Mouse (Mus musculus): ENCODE data around the gene Tmem132e. TPM values are rescaled to one million over a fixed set of nuclear protein-coding genes. Genes with fewer than 3 reads are reported as not detected.

Gene Tmem132e
- total and polyA plus RNA-seq, 3 experiments, result not detected

- Histone ChIP-seq H3K27me3 (ENCODE audit: insufficient read depth, low read length) (no peaks in the 10 kb centered on the region), H3K4me3 (ENCODE audit: low read depth, low read length) (no peak overlapping the region), H3K4me1 (ENCODE audit: insufficient read depth, low read depth, low read length) (no peaks in the 10 kb centered on the region), H3K9me3 (replicated peaks) (peaks cover 80% of the 10 kb centered on the region), H3K36me3 (replicated peaks) (no peaks in the 10 kb centered on the region)
- DNase-seq (ENCODE audit: low spot score) (no peak), ATAC-seq (ENCODE audit: extremely low read depth, insufficient number of reproducible peaks, low FRiP score, poor library complexity, severe bottlenecking) (no peak)
- TF ChIP-seq GATA2 (IDR thresholded peaks at IDR 0.05; ENCODE audit: borderline replicate concordance, low read depth, low read length) (no peak), GATA1 (IDR thresholded peaks at IDR 0.05; ENCODE audit: borderline replicate concordance, low read length) (no peak), POLR2AphosphoS5 (IDR thresholded peaks at IDR 0.05; ENCODE audit: insufficient replicate concordance, low read depth, low read length) (no peak), TAL1 (conservative IDR thresholded peaks at IDR 0.05; ENCODE audit: low read depth, low read length) (no peak), CTCF (IDR thresholded peaks at IDR 0.05; ENCODE audit: low read depth, low read length) (no peak)
These were observed 84.5 kb downstream of the Tmem132e start for GRCm38 (mm10) chr11:82473137-82473621.

DNA sequence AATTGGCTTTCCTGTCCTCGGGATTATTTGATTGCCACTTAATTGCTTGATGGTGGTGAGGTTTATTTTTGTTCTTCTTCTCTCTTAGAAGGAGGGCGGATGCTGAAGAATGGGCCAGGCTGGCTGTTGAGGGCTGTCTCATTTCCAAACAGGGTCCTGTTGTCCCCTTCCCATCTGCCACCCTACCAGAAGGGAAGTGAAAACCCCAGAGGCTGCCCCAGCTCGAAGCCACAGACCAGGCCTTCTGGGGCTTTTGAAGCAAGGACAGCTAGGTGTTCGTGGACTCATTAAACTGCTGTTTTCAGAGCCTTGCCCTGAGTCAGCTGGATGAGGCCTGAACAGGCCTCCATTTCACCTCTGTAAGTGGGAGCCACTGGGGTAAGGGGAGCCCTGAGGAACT, 87.4 kb downstream of the Tmem132e start:
- H3K36me3 ChIP-seq (replicated peaks), result no peaks in the 10 kb centered on the region
- no peaks in the 10 kb centered on the region for H3K27me3 ChIP-seq (ENCODE audit: insufficient read depth, low read length)
- no peaks in the 10 kb centered on the region for H3K4me1 ChIP-seq (ENCODE audit: insufficient read depth, low read depth, low read length)
- no peak for ATAC-seq (ENCODE audit: extremely low read depth, insufficient number of reproducible peaks, low FRiP score, poor library complexity, severe bottlenecking)
- H3K9me3 ChIP-seq (replicated peaks), result peaks cover 89% of the 10 kb centered on the region
- no peak for DNase-seq (ENCODE audit: low spot score)
- H3K4me3 ChIP-seq (ENCODE audit: low read depth, low read length), result no peak overlapping the region
- TF ChIP-seq CTCF (IDR thresholded peaks at IDR 0.05; ENCODE audit: low read depth, low read length) (no peak), GATA1 (IDR thresholded peaks at IDR 0.05; ENCODE audit: borderline replicate concordance, low read length) (no peak)

- Histone ChIP-seq H3K9me3 (replicated peaks) (peaks cover 81% of the 10 kb centered on the region), H3K36me3 (replicated peaks) (no peaks in the 10 kb centered on the region), H3K4me3 (ENCODE audit: low read depth, low read length) (no peak overlapping the region), H3K27me3 (ENCODE audit: insufficient read depth, low read length) (no peaks in the 10 kb centered on the region), H3K4me1 (ENCODE audit: insufficient read depth, low read depth, low read length) (no peaks in the 10 kb centered on the region)
- no peak for TF ChIP-seq POLR2AphosphoS5 (IDR thresholded peaks at IDR 0.05; ENCODE audit: insufficient replicate concordance, low read depth, low read length)
- no peak for TF ChIP-seq GATA1 (IDR thresholded peaks at IDR 0.05; ENCODE audit: borderline replicate concordance, low read length)
- no peak for TF ChIP-seq TAL1 (conservative IDR thresholded peaks at IDR 0.05; ENCODE audit: low read depth, low read length)
- TF ChIP-seq CTCF (IDR thresholded peaks at IDR 0.05; ENCODE audit: low read depth, low read length), result no peak
- TF ChIP-seq GATA2 (IDR thresholded peaks at IDR 0.05; ENCODE audit: borderline replicate concordance, low read depth, low read length), result no peak
- DNase-seq (ENCODE audit: low spot score) (no peak), ATAC-seq (ENCODE audit: extremely low read depth, insufficient number of reproducible peaks, low FRiP score, poor library complexity, severe bottlenecking) (no peak)
These were observed 88.7 kb downstream of the Tmem132e start for GRCm38 (mm10) chr11:82477412-82477811.

DNA sequence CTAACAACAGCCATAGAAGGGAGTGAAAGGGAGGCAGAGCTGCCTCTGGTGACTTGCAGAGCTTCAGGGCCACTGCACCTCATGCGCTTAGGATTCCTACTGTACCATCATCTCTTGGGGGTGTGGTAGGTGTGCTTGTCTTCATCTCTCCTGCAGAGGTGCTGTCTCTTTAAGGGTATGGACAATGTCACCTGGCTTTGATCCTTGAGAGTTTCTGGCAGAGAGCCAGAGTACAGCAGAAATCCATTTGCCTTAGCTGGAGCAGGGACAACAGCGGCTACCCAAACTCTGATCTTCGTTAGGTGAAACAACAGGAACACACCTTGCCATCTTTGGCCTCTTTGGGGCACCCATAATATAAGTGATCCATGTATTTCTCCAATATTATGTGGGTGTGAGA, 92.2 kb downstream of the Tmem132e start:
- TF ChIP-seq GATA2 (IDR thresholded peaks at IDR 0.05; ENCODE audit: borderline replicate concordance, low read depth, low read length), result no peak
- TF ChIP-seq TAL1 (conservative IDR thresholded peaks at IDR 0.05; ENCODE audit: low read depth, low read length), result no peak
- no peak for TF ChIP-seq CTCF (IDR thresholded peaks at IDR 0.05; ENCODE audit: low read depth, low read length)
- TF ChIP-seq POLR2AphosphoS5 (IDR thresholded peaks at IDR 0.05; ENCODE audit: insufficient replicate concordance, low read depth, low read length), result no peak
- TF ChIP-seq GATA1 (IDR thresholded peaks at IDR 0.05; ENCODE audit: borderline replicate concordance, low read length), result no peak
- H3K27me3 ChIP-seq (ENCODE audit: insufficient read depth, low read length), result no peaks in the 10 kb centered on the region
- peaks cover 62% of the 10 kb centered on the region for H3K9me3 ChIP-seq (replicated peaks)
- H3K4me1 ChIP-seq (ENCODE audit: insufficient read depth, low read depth, low read length), result no peaks in the 10 kb centered on the region
- no peaks in the 10 kb centered on the region for H3K36me3 ChIP-seq (replicated peaks)
- no peak for DNase-seq (ENCODE audit: low spot score)
- H3K4me3 ChIP-seq (ENCODE audit: low read depth, low read length), result no peak overlapping the region
- no peak for ATAC-seq (ENCODE audit: extremely low read depth, insufficient number of reproducible peaks, low FRiP score, poor library complexity, severe bottlenecking)

GRCm38 (mm10) chr11:82487359-82488086, 98.8 kb downstream of the Tmem132e start:
- Histone ChIP-seq H3K9me3 (replicated peaks) (peaks cover 69% of the 10 kb centered on the region), H3K27me3 (ENCODE audit: insufficient read depth, low read length) (no peaks in the 10 kb centered on the region), H3K4me3 (ENCODE audit: low read depth, low read length) (no peak overlapping the region), H3K36me3 (replicated peaks) (no peaks in the 10 kb centered on the region), H3K4me1 (ENCODE audit: insufficient read depth, low read depth, low read length) (no peaks in the 10 kb centered on the region)
- TF ChIP-seq POLR2AphosphoS5 (IDR thresholded peaks at IDR 0.05; ENCODE audit: insufficient replicate concordance, low read depth, low read length) (no peak), GATA2 (IDR thresholded peaks at IDR 0.05; ENCODE audit: borderline replicate concordance, low read depth, low read length) (no peak), TAL1 (conservative IDR thresholded peaks at IDR 0.05; ENCODE audit: low read depth, low read length) (no peak), CTCF (IDR thresholded peaks at IDR 0.05; ENCODE audit: low read depth, low read length) (no peak), GATA1 (IDR thresholded peaks at IDR 0.05; ENCODE audit: borderline replicate concordance, low read length) (no peak)
- DNase-seq (ENCODE audit: low spot score) (no peak), ATAC-seq (ENCODE audit: extremely low read depth, insufficient number of reproducible peaks, low FRiP score, poor library complexity, severe bottlenecking) (no peak)

DNA sequence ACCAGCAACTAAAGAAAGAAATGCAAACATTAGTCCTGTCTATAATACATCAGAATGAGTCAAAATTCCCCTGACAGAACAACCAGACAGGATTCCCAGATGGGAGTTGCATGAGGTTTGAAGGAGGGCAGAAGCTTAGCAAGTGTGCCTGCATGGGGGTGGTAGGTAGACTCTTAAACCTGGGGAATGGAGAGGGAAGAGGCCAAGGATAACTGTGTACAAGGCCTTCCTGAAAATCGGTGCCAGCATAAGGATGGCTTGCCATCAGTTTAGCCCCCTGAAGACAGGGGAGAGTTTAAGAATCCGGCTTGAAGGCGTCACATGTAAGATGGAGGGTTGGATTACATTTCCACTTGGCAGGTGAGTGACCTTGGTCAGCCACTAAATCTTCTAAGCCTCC, 102.2 kb downstream of the Tmem132e start:
- Histone ChIP-seq H3K27me3 (ENCODE audit: insufficient read depth, low read length) (no peaks in the 10 kb centered on the region), H3K4me3 (ENCODE audit: low read depth, low read length) (no peak overlapping the region), H3K9me3 (replicated peaks) (peaks cover 65% of the 10 kb centered on the region), H3K36me3 (replicated peaks) (no peaks in the 10 kb centered on the region), H3K4me1 (ENCODE audit: insufficient read depth, low read depth, low read length) (no peaks in the 10 kb centered on the region)
- TF ChIP-seq POLR2AphosphoS5 (IDR thresholded peaks at IDR 0.05; ENCODE audit: insufficient replicate concordance, low read depth, low read length) (no peak), TAL1 (conservative IDR thresholded peaks at IDR 0.05; ENCODE audit: low read depth, low read length) (no peak), GATA2 (IDR thresholded peaks at IDR 0.05; ENCODE audit: borderline replicate concordance, low read depth, low read length) (no peak), CTCF (IDR thresholded peaks at IDR 0.05; ENCODE audit: low read depth, low read length) (no peak), GATA1 (IDR thresholded peaks at IDR 0.05; ENCODE audit: borderline replicate concordance, low read length) (no peak)
- no peak for ATAC-seq (ENCODE audit: extremely low read depth, insufficient number of reproducible peaks, low FRiP score, poor library complexity, severe bottlenecking)
- DNase-seq (ENCODE audit: low spot score), result no peak

Other genes with a start within 250 kb of the Tmem132e start
- not detected in 2 replicates for gene Ccl1, start 83.2 kb upstream of the Tmem132e start, total RNA-seq (2014; fragmentation: Nextera tagmentation)
- gene Ccl1, start 83.2 kb upstream of the Tmem132e start, total RNA-seq (2017), result 0.05 TPM in 1 of 2 replicates, not detected in the other
- not detected in 2 replicates for gene Ccl1, start 83.2 kb upstream of the Tmem132e start, polyA plus RNA-seq (2012)